Mouse (Mus musculus) midbrain, embryonic 15.5 days (tissue): Measurements from ENCODE around the gene Fuz. TPM values are rescaled to one million over a fixed set of nuclear protein-coding genes. Genes with fewer than 3 reads are reported as not detected.
A peak's percentile ranks its signal among the peaks of the same experiment; 100 is the strongest.

Experiments
- ATAC-seq: fragments of 200-750 bp; cut with Nextera tagmentation; replicated peaks from 2 replicates; pipeline ENCODE4 v1.8.0; 2017; ENCODE audit warnings: moderate TSS enrichment
- H3K27ac ChIP-seq: fragments of 300-500 bp; sonication (generic); 2 replicates; pipeline ENCODE4 v1.5.1; 2015; ENCODE audit warnings: mild to moderate bottlenecking, inconsistent platforms
- H3K27me3 ChIP-seq: fragments of 300-500 bp; sonication (generic); replicated peaks from 2 replicates; pipeline ENCODE4 v1.6.1; 2015; ENCODE audit warnings: inconsistent platforms
- H3K36me3 ChIP-seq: fragments of 300-500 bp; sonication (generic); replicated peaks from 2 replicates; pipeline ENCODE4 v1.6.1; 2015; ENCODE audit warnings: inconsistent platforms
- H3K4me1 ChIP-seq: fragments of 300-500 bp; sonication (generic); 2 replicates; pipeline ENCODE4 v1.6.1; 2015; ENCODE audit warnings: inconsistent platforms
- H3K4me2 ChIP-seq: fragments of 300-500 bp; sonication (generic); 2 replicates; pipeline ENCODE4 v1.6.1; 2015; ENCODE audit warnings: inconsistent platforms, mild to moderate bottlenecking, moderate library complexity
- H3K4me3 ChIP-seq: fragments of 300-500 bp; sonication (generic); 2 replicates; pipeline ENCODE4 v1.5.1; 2015; ENCODE audit warnings: mild to moderate bottlenecking, inconsistent platforms
- H3K9ac ChIP-seq: fragments of 300-500 bp; sonication (generic); 2 replicates; pipeline ENCODE4 v1.6.1; 2015; ENCODE audit warnings: mild to moderate bottlenecking, inconsistent platforms
- H3K9me3 ChIP-seq: fragments of 300-500 bp; sonication (generic); 2 replicates; pipeline ENCODE4 v1.6.1; 2016; ENCODE audit warnings: inconsistent platforms
- WGBS: fragments of 180-500 bp; shearing (Covaris S2); methylation state at CpG from one replicate; pipeline ENCODE4 v1.1.7; 2015; ENCODE audit warnings: mixed read lengths; 5-methylcytosine and 5-hydroxymethylcytosine counted together
- polyA plus RNA-seq: library from polyadenylated mRNA; unstranded; fragments of >200 nt; fragmentation: Nextera tagmentation; extraction: Ambion mirVana; gene quantifications from 2 replicates; pipeline ENCODE4 v1.2.1, GENCODE M21; 2015

The Fuz gene
- polyA plus RNA-seq, 1 experiment from 2014 or later, result 20.3 TPM

DNA sequence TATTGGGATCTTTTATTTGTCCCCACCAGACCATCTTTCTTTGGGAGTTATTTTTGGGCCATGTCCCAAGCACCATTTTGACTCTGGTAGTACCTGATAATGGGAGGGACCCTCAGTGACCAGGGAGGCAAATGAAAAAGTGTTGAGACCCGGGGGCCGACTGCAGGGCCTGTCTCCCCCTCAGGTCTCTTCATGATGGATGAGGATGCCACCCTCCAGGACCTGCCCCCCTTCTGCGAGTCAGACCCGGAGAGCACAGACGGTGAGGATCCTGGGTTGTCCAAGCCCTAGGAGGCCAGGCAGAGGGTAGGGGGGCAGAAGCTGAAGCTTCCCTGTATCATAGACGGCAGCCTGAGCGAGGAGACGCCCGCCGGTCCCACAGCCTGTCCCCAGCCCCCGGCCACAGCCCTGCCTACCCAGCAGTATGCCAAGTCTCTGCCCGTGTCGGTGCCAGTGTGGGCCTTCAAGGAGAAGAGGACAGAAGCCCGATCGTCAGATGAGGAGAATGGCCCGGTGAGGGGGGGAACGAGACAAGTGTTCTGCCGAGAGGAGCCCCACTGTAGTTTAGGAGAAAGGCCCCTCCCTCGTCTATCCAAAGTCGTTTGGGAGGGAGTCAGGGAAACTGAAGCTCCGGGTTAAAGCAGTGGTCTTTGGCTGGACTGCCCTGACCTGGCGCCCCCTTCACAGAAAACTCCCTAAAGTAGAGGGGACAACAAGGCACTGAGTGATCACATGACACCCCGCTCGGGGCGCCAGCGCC, 42.1 kb upstream of the Fuz start:
- peaks cover 8% of the 10 kb centered on the region; the same call in 1 of the 2 replicates for H3K36me3 ChIP-seq
- no peaks in the 10 kb centered on the region for H3K9me3 ChIP-seq
- H3K4me2 ChIP-seq, result peak overlapping the region; percentile 60
- H3K27ac ChIP-seq, result peak overlapping the region; percentile 82
- H3K9ac ChIP-seq, result peak overlapping the region; percentile 47
- H3K4me3 ChIP-seq, result peak overlapping the region; percentile 41
- H3K27me3 ChIP-seq, result no peaks in the 10 kb centered on the region
- H3K4me1 ChIP-seq, result peaks cover 59% of the 10 kb centered on the region
- WGBS, result 39% methylated on average over 26 of the region's 26 CpGs
- ATAC-seq, result no peak

DNA sequence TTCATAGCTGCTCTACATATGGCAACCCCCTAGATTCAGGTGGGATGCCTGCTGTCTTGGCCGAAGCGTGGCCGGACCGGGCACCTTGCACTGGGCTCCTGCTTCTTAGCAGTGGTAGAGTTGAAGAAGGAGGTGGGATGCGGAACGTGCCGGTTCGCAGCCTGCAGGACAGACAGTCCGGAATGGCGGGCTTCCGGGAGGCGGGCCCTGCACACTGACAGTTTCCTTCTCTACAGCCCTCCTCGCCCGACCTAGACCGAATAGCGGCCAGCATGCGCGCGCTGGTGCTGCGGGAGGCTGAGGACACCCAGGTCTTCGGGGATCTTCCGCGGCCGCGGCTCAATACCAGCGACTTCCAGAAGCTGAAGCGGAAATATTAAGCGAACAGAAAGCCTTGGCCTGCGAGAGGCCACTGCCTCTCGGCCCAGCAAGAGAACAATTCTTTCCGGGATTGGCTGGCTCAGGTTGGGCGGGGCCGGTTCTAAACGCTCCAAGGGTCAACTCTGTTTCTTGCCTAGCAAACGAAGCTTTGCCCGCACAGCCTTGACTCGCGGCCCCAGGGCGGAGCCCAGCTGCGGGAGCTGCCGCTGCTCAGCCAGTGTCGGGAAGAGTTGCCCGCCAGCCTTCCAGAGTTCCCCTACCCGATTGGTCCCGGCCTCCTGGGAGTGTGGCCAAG, 41.4 kb upstream of the Fuz start:
- WGBS, result under 1% methylated on average over 45 of the region's 45 CpGs
- peak overlapping the region; percentile 47 for H3K9ac ChIP-seq
- H3K36me3 ChIP-seq, result peaks cover 8% of the 10 kb centered on the region; the same call in 1 of the 2 replicates
- ATAC-seq, result no peak
- peak overlapping the region; percentile 60 for H3K4me2 ChIP-seq
- H3K9me3 ChIP-seq, result no peaks in the 10 kb centered on the region
- H3K4me3 ChIP-seq, result peak overlapping the region; percentile 41
- peaks cover 59% of the 10 kb centered on the region for H3K4me1 ChIP-seq
- H3K27ac ChIP-seq, result peak overlapping the region; percentile 82
- no peaks in the 10 kb centered on the region for H3K27me3 ChIP-seq

DNA sequence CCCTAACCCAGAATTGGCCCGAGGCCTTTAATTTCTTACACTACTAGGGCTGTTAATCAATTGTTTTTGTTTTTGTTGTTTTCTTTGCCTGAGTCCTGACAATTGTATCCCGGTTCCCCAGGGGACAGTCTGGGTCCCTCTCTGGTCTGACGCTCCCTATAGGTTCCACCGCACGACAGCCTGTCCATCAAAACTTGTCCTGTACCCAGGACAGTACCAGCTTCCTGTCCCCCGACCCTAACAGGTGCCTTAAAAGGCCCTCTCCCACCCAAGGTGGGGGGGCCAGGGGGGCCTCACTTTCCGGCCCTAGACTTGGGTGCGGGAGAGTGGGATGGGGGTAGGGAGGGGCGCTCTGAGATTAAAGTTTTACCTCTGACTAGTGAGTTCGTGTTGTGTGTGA, 40.8 kb upstream of the Fuz start:
- H3K9ac ChIP-seq, result peak overlapping the region; percentile 47; the same call in 1 of the 2 replicates
- H3K4me3 ChIP-seq, result peak overlapping the region; percentile 41
- H3K9me3 ChIP-seq, result no peaks in the 10 kb centered on the region
- peaks cover 8% of the 10 kb centered on the region; the same call in 1 of the 2 replicates for H3K36me3 ChIP-seq
- H3K4me2 ChIP-seq, result peak overlapping the region; percentile 60
- no peaks in the 10 kb centered on the region for H3K27me3 ChIP-seq
- peaks cover 59% of the 10 kb centered on the region for H3K4me1 ChIP-seq
- H3K27ac ChIP-seq, result peak overlapping the region; percentile 82
- WGBS, result 32% methylated on average over 10 of the region's 10 CpGs
- ATAC-seq, result no peak

DNA sequence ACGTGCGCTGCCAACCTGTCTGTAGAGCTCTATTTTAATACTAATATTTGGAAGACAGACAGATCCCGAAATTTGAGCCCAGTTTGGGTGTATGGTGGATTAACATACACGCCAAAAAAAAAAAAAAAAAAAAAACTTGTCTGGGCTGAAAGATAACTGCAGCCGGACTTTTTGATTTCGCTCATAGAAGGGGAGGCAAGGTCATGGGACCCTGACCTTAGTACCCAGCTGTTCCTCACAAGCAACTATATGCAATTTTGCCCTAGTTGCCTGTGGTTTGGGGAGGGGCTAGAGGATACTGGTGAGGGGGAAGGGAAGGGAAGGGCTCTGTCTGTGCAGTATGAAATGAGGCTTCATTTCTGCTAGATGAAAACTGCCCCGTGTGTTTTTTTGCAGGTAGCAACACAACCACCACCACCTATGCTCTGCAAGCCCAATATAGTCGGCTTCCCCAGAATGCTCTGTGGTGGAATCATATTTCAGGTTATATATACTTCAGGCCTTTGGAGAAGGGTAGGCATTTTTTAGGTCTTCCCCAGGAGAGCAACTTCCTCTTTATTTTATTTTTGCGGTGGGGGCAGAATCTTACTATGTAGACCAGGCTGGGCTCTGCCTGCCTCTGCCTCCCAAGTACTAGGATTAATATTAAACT, 39.5 kb upstream of the Fuz start:
- WGBS, result 68% methylated on average over 9 of the region's 9 CpGs
- Histone ChIP-seq H3K27ac (peak overlapping the region; percentile 93), H3K27me3 (no peaks in the 10 kb centered on the region), H3K4me1 (peaks cover 59% of the 10 kb centered on the region), H3K4me2 (peak overlapping the region; percentile 94), H3K36me3 (peaks cover 8% of the 10 kb centered on the region; the same call in 1 of the 2 replicates), H3K9ac (no peak overlapping the region), H3K4me3 (peak overlapping the region; percentile 75), H3K9me3 (no peaks in the 10 kb centered on the region)
- ATAC-seq, result no peak

DNA sequence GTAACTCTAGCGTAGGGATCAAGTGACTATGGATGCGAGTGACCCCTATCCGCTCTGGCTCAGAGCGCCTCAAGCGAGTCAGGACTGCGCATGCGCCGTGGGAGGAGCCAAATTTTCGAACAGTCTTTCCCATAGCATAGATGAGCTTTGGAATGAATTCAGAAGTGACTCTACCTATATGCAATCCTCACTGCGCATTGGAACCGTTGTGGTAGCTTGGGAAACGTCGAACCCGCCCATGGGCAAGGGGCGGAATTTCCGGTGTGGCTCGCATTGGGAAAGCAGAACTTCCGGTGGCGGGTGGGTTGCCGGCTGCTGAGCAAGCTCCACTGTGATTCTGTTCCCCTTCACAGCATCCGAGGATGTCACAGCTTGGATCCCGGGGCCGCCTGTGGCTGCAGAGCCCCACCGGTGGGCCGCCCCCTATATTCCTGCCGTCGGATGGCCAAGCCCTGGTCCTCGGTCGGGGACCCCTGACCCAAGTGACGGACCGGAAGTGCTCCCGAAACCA, 38.8 kb upstream of the Fuz start, which contains the start of gene Pnkp:
TSS of gene Pnkp (plus strand) at position 98 of the 511 bp plus-strand sequence.
- under 1% methylated on average over 32 of the region's 32 CpGs for WGBS
- Histone ChIP-seq H3K9me3 (no peaks in the 10 kb centered on the region), H3K27ac (peak within 1 kb of the TSS; percentile 93), H3K4me3 (peak within 1 kb of the TSS; percentile 75), H3K27me3 (no peaks in the 10 kb centered on the region), H3K4me1 (peaks cover 57% of the 10 kb centered on the region), H3K4me2 (peak within 1 kb of the TSS; percentile 94), H3K9ac (peak within 1 kb of the TSS; percentile 96), H3K36me3 (peaks cover 9% of the 10 kb centered on the region)
- peak; percentile 70 for ATAC-seq

DNA sequence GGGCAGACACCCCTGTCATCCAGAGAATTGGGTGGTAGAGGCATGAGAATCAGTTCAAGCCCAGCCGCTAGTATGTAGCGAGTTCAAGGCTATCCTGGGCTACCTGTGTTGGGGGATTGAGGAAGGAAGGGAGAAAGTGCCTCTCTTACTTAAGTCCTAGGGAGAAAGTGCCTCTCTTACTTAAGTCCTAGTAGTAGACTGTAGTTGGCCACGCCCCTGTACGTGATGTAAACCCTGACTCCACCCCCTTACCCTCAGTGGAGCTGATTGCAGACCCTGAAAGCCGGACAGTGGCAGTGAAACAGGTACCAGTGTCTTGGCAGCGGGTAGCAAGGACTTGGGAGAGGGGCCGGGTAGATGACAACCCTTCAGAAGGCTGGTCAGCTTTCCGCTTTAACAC, 38.0 kb upstream of the Fuz start:
- no peak for ATAC-seq
- H3K36me3 ChIP-seq, result peaks cover 12% of the 10 kb centered on the region
- peak overlapping the region; percentile 94 for H3K4me2 ChIP-seq
- H3K27me3 ChIP-seq, result no peaks in the 10 kb centered on the region
- H3K9ac ChIP-seq, result peak overlapping the region; percentile 96; the same call in 1 of the 2 replicates
- H3K9me3 ChIP-seq, result no peaks in the 10 kb centered on the region
- H3K27ac ChIP-seq, result peak overlapping the region; percentile 93; the same call in 1 of the 2 replicates
- H3K4me1 ChIP-seq, result peaks cover 57% of the 10 kb centered on the region
- 27% methylated on average over 8 of the region's 8 CpGs for WGBS
- H3K4me3 ChIP-seq, result peak overlapping the region; percentile 75

DNA sequence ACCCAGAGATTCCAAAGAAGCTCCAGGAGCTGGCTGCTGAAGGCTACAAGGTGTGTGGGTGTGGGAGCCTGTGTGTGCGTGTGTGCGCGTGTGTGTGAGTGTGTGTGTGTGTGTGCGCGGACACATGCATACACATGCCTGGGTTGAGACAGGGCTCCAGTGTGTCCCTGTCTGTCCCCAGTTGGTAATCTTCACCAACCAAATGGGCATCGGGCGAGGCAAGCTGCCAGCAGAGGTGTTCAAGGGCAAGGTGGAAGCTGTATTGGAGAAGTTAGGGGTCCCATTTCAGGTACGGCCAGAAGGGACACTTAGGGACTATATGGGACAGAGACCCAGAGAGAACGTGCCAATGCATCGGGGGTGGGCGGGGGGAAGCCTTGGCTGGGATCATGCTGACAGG, 36.0 kb upstream of the Fuz start:
- H3K9me3 ChIP-seq, result no peaks in the 10 kb centered on the region
- H3K4me3 ChIP-seq, result no peak overlapping the region
- H3K36me3 ChIP-seq, result peaks cover 25% of the 10 kb centered on the region
- WGBS, result 93% methylated on average over 11 of the region's 11 CpGs
- no peak for ATAC-seq
- H3K9ac ChIP-seq, result no peak overlapping the region
- H3K4me1 ChIP-seq, result peaks cover 42% of the 10 kb centered on the region
- no peak overlapping the region for H3K27ac ChIP-seq
- H3K4me2 ChIP-seq, result no peak overlapping the region
- H3K27me3 ChIP-seq, result no peaks in the 10 kb centered on the region

DNA sequence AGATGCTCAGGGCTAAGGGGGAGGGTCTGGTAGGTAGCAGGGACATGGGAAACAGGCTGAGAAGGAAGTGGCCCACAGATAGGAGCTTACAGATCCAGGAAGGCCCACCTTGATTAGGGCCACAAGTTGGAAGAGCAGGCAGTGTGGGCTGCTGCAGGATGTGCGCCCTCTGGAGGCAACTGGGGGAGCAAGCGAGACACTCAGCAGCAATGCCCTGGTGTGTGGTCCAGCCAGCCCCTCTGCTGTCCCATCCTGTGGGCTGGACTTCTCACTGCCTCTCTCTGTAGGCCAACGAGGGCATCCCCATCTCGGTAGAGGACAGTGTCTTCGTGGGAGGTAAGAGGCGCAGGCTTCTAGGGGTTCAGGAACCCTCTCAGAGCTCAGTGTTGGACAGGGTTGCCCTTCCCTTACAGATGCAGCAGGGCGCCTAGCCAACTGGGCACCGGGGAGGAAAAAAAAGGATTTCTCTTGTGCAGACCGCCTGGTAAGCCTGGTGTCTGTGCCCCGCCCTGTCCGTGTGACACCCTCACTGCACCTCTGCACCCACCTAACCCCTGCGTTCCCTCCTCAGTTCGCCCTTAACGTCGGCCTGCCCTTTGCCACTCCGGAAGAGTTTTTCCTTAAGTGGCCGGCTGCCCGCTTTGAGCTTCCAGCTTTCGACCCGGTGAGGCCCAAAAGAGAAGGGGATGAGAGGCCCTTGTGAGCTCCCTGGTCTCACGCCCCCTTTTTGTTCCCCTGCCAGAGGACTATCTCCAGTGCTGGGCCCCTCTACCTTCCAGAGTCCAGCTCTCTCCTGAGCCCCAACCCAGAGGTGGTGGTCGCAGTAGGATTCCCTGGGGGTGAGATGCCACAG, 35.1 kb upstream of the Fuz start:
- Histone ChIP-seq H3K27me3 (no peaks in the 10 kb centered on the region), H3K9me3 (no peaks in the 10 kb centered on the region), H3K27ac (peak overlapping the region; percentile 27; the same call in 1 of the 2 replicates), H3K4me1 (peaks cover 42% of the 10 kb centered on the region), H3K36me3 (peaks cover 25% of the 10 kb centered on the region), H3K9ac (no peak overlapping the region), H3K4me3 (no peak overlapping the region; the same call in 1 of the 2 replicates), H3K4me2 (no peak overlapping the region; the same call in 1 of the 2 replicates)
- no peak for ATAC-seq
- WGBS, result 52% methylated on average over 22 of the region's 22 CpGs

DNA sequence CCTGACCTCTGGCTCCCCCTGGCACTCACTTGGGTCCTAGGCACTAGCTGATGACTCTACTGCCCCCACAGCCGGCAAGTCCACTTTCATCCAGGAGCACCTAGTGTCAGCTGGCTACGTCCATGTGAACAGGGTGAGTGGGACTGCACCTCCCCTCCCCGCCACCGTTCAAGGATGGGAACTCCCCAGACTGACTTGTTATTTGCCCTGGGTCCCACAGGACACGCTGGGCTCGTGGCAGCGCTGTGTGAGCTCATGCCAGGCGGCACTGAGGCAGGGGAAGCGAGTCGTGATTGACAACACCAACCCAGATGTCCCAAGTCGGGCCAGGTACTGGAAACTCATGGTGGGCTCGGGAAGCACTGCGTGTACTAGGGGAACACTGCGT, 34.5 kb upstream of the Fuz start:
- ATAC-seq, result no peak
- H3K4me3 ChIP-seq, result no peak overlapping the region
- no peaks in the 10 kb centered on the region for H3K9me3 ChIP-seq
- WGBS, result 76% methylated on average over 14 of the region's 14 CpGs
- H3K9ac ChIP-seq, result no peak overlapping the region
- no peaks in the 10 kb centered on the region for H3K27me3 ChIP-seq
- H3K36me3 ChIP-seq, result peaks cover 25% of the 10 kb centered on the region
- peaks cover 46% of the 10 kb centered on the region for H3K4me1 ChIP-seq
- H3K4me2 ChIP-seq, result no peak overlapping the region
- no peak overlapping the region for H3K27ac ChIP-seq

DNA sequence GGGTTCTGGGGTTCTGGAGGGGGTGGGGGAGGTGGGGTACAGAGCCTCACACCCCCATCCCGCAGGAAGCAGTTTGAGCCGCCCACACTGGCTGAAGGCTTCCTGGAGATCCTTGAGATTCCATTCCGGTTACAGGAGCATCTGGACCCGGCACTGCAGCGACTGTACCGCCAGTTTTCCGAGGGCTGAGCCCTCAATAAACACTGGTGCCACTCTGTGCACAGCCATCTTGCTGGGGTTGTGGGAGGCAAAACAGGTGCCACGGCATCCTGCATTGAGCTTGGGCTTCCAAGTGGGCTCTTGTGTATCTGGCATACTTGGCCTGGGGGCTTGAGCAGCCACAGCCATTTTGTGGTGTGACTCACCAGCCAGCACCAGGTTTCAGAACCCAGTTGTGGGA, 33.4 kb upstream of the Fuz start:
- WGBS, result 88% methylated on average over 8 of the region's 8 CpGs
- no peak for ATAC-seq
- H3K36me3 ChIP-seq, result peaks cover 25% of the 10 kb centered on the region
- no peaks in the 10 kb centered on the region for H3K27me3 ChIP-seq
- no peak overlapping the region for H3K9ac ChIP-seq
- no peaks in the 10 kb centered on the region for H3K9me3 ChIP-seq
- peaks cover 53% of the 10 kb centered on the region for H3K4me1 ChIP-seq
- H3K4me2 ChIP-seq, result no peak overlapping the region
- H3K27ac ChIP-seq, result no peak overlapping the region
- H3K4me3 ChIP-seq, result no peak overlapping the region

DNA sequence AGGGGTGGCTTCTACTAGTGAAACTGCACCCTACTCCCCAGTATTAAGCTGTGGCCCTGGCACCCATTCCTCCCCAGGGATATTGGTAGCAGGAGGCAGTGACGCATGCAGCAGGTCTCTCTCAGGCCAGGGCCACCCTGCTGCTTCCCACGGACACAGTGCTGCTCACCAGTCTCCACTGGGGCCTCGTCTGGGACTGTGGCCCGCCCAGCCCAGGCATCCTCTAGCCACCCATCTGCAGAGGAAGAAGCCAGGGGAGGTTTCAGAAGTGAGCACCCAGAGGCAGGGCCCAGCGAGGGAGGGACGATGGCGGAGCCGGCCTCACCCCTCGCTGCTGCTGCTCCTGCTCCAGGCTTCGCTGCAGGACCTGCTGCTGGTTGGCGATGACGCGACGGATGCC, 32.7 kb upstream of the Fuz start:
- Histone ChIP-seq H3K9ac (no peak overlapping the region), H3K4me1 (peaks cover 53% of the 10 kb centered on the region), H3K27me3 (no peaks in the 10 kb centered on the region), H3K27ac (no peak overlapping the region), H3K4me2 (no peak overlapping the region), H3K36me3 (peaks cover 25% of the 10 kb centered on the region), H3K4me3 (no peak overlapping the region), H3K9me3 (no peaks in the 10 kb centered on the region)
- no peak for ATAC-seq
- 91% methylated on average over 14 of the region's 14 CpGs for WGBS
